Mouse (Mus musculus) thymus, adult 2 months (tissue): ENCODE results near the gene Fam186a. TPM values are rescaled to one million over a fixed set of nuclear protein-coding genes. Genes with fewer than 3 reads are reported as not detected.
A peak's percentile ranks its signal among the peaks of the same experiment; 100 is the strongest.
"Not testable (repeated sequence)": the region's sequence is repeated elsewhere in the genome, so short reads cannot be mapped to it uniquely, and the experiment has no call there.

Experiments
- DNase-seq: peaks from one replicate; pipeline ENCODE4 v3.0.0; 2021
- H3K27ac ChIP-seq: fragments of 200-500 bp; 2 replicates; pipeline ENCODE4 v1.5.1; 2012; ENCODE audit warnings: low read length, control low read depth; ENCODE audit not compliant: control insufficient read depth, insufficient read depth
- H3K27me3 ChIP-seq: fragments of 200-500 bp; 2 replicates; pipeline ENCODE4 v1.6.1; 2012; ENCODE audit warnings: mild to moderate bottlenecking, low read length, moderate library complexity, mixed read lengths; ENCODE audit not compliant: control insufficient read depth, insufficient read depth
- H3K36me3 ChIP-seq: fragments of 200-500 bp; 2 replicates; pipeline ENCODE4 v1.6.1; 2012; ENCODE audit warnings: mild to moderate bottlenecking, low read length, moderate library complexity; ENCODE audit not compliant: control insufficient read depth, insufficient read depth
- H3K4me1 ChIP-seq: fragments of 200-500 bp; replicated peaks from 2 replicates; pipeline ENCODE4 v1.6.1; 2012; ENCODE audit warnings: low read length; ENCODE audit not compliant: control insufficient read depth, insufficient read depth
- H3K4me3 ChIP-seq: fragments of 200-500 bp; 2 replicates; pipeline ENCODE4 v1.5.1; 2012; ENCODE audit warnings: mild to moderate bottlenecking, low read length, control low read depth, moderate library complexity; ENCODE audit not compliant: control insufficient read depth, insufficient read depth
- CTCF ChIP-seq: fragments of 200-500 bp; IDR thresholded peaks from 2 replicates; pipeline ENCODE4 v1.5.1; 2012; ENCODE audit warnings: mild to moderate bottlenecking, control low read depth, low read length, moderate library complexity, borderline replicate concordance; ENCODE audit not compliant: control insufficient read depth, poor library complexity, insufficient read depth; ENCODE audit errors: extremely low read depth
- POLR2A ChIP-seq: fragments of 200-500 bp; IDR thresholded peaks from 2 replicates; pipeline ENCODE4 v1.6.1; 2012; ENCODE audit warnings: mild to moderate bottlenecking, low read length, control low read depth, moderate library complexity; ENCODE audit not compliant: control insufficient read depth, poor library complexity, insufficient read depth; ENCODE audit errors: extremely low read depth
- WGBS: fragments of 180-500 bp; shearing (Covaris S2); methylation state at CpG from one replicate; pipeline ENCODE4 v1.1.7; 2018; 5-methylcytosine and 5-hydroxymethylcytosine counted together
- polyA plus RNA-seq: library from polyadenylated mRNA; depleted of rRNA; stranded (reverse); fragments of >200 nt; gene quantifications from 2 replicates; pipeline ENCODE4 v1.2.3, GENCODE M21; 2012

Fam186a gene
- polyA plus RNA-seq, 1 experiment, result 0.09 TPM

GRCm38 (mm10) chr15:99891355-99891754, 75.5 kb downstream of the Fam186a start:
- WGBS, result 55% methylated on average over 3 of the region's 3 CpGs
- Histone ChIP-seq H3K27me3 (no peaks in the 10 kb centered on the region), H3K27ac (no peak overlapping the region), H3K4me1 (peaks cover 8% of the 10 kb centered on the region), H3K36me3 (no peaks in the 10 kb centered on the region), H3K4me3 (no peak overlapping the region)
- TF ChIP-seq POLR2A (no peak), CTCF (no peak)
- no peak for DNase-seq

GRCm38 (mm10) chr15:99890412-99891236, 76.2 kb downstream of the Fam186a start:
- no peak overlapping the region for H3K4me3 ChIP-seq
- no peaks in the 10 kb centered on the region for H3K36me3 ChIP-seq
- peak; percentile 4 for DNase-seq
- WGBS, result 29% methylated on average over 19 of the region's 19 CpGs
- H3K27ac ChIP-seq, result peak overlapping the region; percentile 25
- no peaks in the 10 kb centered on the region for H3K27me3 ChIP-seq
- H3K4me1 ChIP-seq, result peaks cover 8% of the 10 kb centered on the region
- no peak for TF ChIP-seq CTCF
- no peak for TF ChIP-seq POLR2A

- Histone ChIP-seq H3K27me3 (no peaks in the 10 kb centered on the region), H3K4me3 (no peak overlapping the region), H3K36me3 (no peaks in the 10 kb centered on the region), H3K4me1 (peaks cover 8% of the 10 kb centered on the region), H3K27ac (no peak overlapping the region)
- DNase-seq, result no peak
- 77% methylated on average over 8 of the region's 8 CpGs for WGBS
- TF ChIP-seq POLR2A (no peak), CTCF (no peak)
Observed at GRCm38 (mm10) chr15:99889275-99889874, 77.5 kb downstream of the Fam186a start.

- not testable (repeated sequence) for DNase-seq, H3K27me3 ChIP-seq, H3K4me3 ChIP-seq, H3K27ac ChIP-seq, H3K4me1 ChIP-seq, H3K36me3 ChIP-seq
- 95% methylated on average over 2 of the region's 2 CpGs for WGBS
Observed at GRCm38 (mm10) chr15:99887130-99887529, 79.7 kb downstream of the Fam186a start.

GRCm38 (mm10) chr15:99884038-99884437, 82.8 kb downstream of the Fam186a start:
- no peak overlapping the region for H3K4me3 ChIP-seq
- 91% methylated on average over 12 of the region's 12 CpGs for WGBS
- TF ChIP-seq CTCF (no peak), POLR2A (no peak)
- no peak for DNase-seq
- no peaks in the 10 kb centered on the region for H3K4me1 ChIP-seq
- H3K27me3 ChIP-seq, result no peaks in the 10 kb centered on the region
- no peaks in the 10 kb centered on the region for H3K36me3 ChIP-seq
- H3K27ac ChIP-seq, result no peak overlapping the region

GRCm38 (mm10) chr15:99878541-99878940, 88.3 kb downstream of the Fam186a start:
- Histone ChIP-seq H3K4me3 (no peak overlapping the region), H3K27me3 (no peaks in the 10 kb centered on the region; the same call in 1 of the 2 replicates), H3K36me3 (no peaks in the 10 kb centered on the region), H3K27ac (no peak overlapping the region), H3K4me1 (peaks cover 7% of the 10 kb centered on the region)
- TF ChIP-seq CTCF (no peak), POLR2A (no peak)
- no peak for DNase-seq
- 87% methylated on average over 5 of the region's 5 CpGs for WGBS
